Mouse (Mus musculus) cerebellum, postnatal 14 days (tissue): ENCODE data around the gene Ramac.

Experiments used
- DNase-seq, 2 experiments: peaks; one replicate each; pipeline ENCODE4 v3.0.0; 2021; ENCODE audit warnings: mixed read lengths in 2 of 2

Gene Ramac

GRCm38 (mm10) chr7:81788536-81788935 lies 25.8 kb downstream of the Ramac start:
- DNase-seq, result peak; percentile 41 to 62

GRCm38 (mm10) chr7:81789095-81789757 lies 26.5 kb downstream of the Ramac start, which contains the start of gene 3110040N11Rik:
Gene 3110040N11Rik (minus strand): TSS chr7:81789478.
- peak; percentile 91 to 92 for DNase-seq

GRCm38 (mm10) chr7:81806067-81806466 lies 43.3 kb downstream of the Ramac start:
- no peak for DNase-seq
